Comparison of ENCODE assay signal across 9 mouse cellular contexts in genomic region chr4:40846143-40846931, GRCm38 (mm10). TPM values are rescaled to one million over a fixed set of nuclear protein-coding genes. Genes with fewer than 3 reads are reported as not detected.
A peak's percentile ranks its signal among the peaks of the same experiment; 100 is the strongest.
DNase-seq lines count a peak whose midpoint lies in the region; ATAC-seq and TF ChIP-seq lines count a peak whose summit lies in the region.
"Had no signal": no experiment of that assay in that cellular context is flagged by ENCODE, and none has a peak within 500 bp of the region (broad histone marks: within the 10 kb centered on the region; RNA-seq: fewer than 3 reads in every experiment).

No protein-coding gene starts in this region.

- WGBS in lung, adult 2 months = 29% methylated on average over 7 of the region's 7 CpGs
- 35% methylated on average over 7 of the region's 7 CpGs for WGBS in heart, embryonic 12.5 days

- no peaks in the 10 kb centered on the region for H3K27me3 ChIP-seq in heart, embryonic 12.5 days (replicated peaks)

- H3K4me2 ChIP-seq in heart, embryonic 12.5 days = peak overlapping the region; percentile 31

- peak; percentile 38 for DNase-seq in CD4-positive, CD25-positive, alpha-beta regulatory T cell, adult 2 months (ENCODE audit: low read depth, low spot score)
- DNase-seq in lung, adult 18-20 months = peak; percentile 54 to 80
- no peak for DNase-seq in lung, adult 2 months
- peak; percentile 66 for DNase-seq in lung, postnatal 25 days (ENCODE audit: low spot score)
- no peak for DNase-seq in layer of hippocampus, postnatal 36 days
- no peak for DNase-seq in natural killer cell, adult 2 months (ENCODE audit: low spot score in 2 of 2)
- DNase-seq: cerebellum, adult 11-12 months had no signal

- H3K9me3 ChIP-seq in heart, embryonic 12.5 days (replicated peaks) = no peaks in the 10 kb centered on the region

- H3K4me1 ChIP-seq in lung, adult 2 months (ENCODE audit: control insufficient read depth, insufficient read depth, low read length) = peaks cover 50% of the 10 kb centered on the region
- H3K4me1 ChIP-seq in heart, embryonic 12.5 days (replicated peaks) = peaks cover 94% of the 10 kb centered on the region

- no peak for TF ChIP-seq POLR2A in lung, adult 2 months (IDR thresholded peaks at IDR 0.05; ENCODE audit: borderline replicate concordance, extremely low read depth, low read depth, low read length)

- TF ChIP-seq CTCF in lung, adult 2 months (IDR thresholded peaks at IDR 0.05; ENCODE audit: insufficient read depth, low read length) = no peak

- H3K9ac ChIP-seq in heart, embryonic 12.5 days = no peak overlapping the region

- H3K36me3 ChIP-seq in heart, embryonic 12.5 days = no peaks in the 10 kb centered on the region

- no peak for ATAC-seq in CD4-positive, CD25-positive, alpha-beta regulatory T cell, adult 4 months
- no peak for ATAC-seq in heart, embryonic 12.5 days (ENCODE audit: insufficient number of reproducible peaks, low FRiP score)

- peak overlapping the region; percentile 93 for H3K27ac ChIP-seq in heart, embryonic 12.5 days (ENCODE audit: poor library complexity, severe bottlenecking)

- H3K4me3 ChIP-seq in lung, adult 2 months (replicated peaks; ENCODE audit: extremely low read depth, low read depth, low read length) = no peak overlapping the region
- H3K4me3 ChIP-seq in heart, embryonic 12.5 days = no peak overlapping the region

RNA-seq across cellular contexts. Expression of gene B4galt1, which starts 7.5 kb away (rescaled TPM):
- 10 to 100 TPM; 52.5 to 61.3 TPM for polyA plus RNA-seq in CD4-positive, CD25-positive, alpha-beta regulatory T cell, adult 4 months (2017; shearing (Covaris generic))
- polyA plus RNA-seq in lung, adult 2 months (2012; rRNA removed) = 44.6 and 47.7 TPM in 2 replicates
- 56.5 and 58.0 TPM in 2 replicates for polyA plus RNA-seq in heart, embryonic 12.5 days (2016; fragmentation: Nextera tagmentation; extraction: Ambion mirVana)
- total RNA-seq in layer of hippocampus, postnatal 36 days (2021) = 10 to 100 TPM in 1 of 2 experiments, 1 to 10 TPM in 1; 6.9 to 10.8 TPM

Comparison
In these comparisons a context has a peak if more than half of its experiments do, and no peak if none do; other contexts are left out.
1. DNase-seq: peak in CD4-positive, CD25-positive, alpha-beta regulatory T cell, adult 2 months (single experiment), lung, adult 18-20 months (2 of 2) and lung, postnatal 25 days (single experiment); none in lung, adult 2 months (single experiment), layer of hippocampus, postnatal 36 days (0 of 2) and natural killer cell, adult 2 months (0 of 2).